Mouse (Mus musculus) kidney, adult 11 months (tissue): Measurements from ENCODE around the gene Lingo1.
A peak's percentile ranks its signal among the peaks of the same experiment; 100 is the strongest.

Experiments
- DNase-seq: peaks from one replicate; pipeline ENCODE4 v3.0.0; 2022

Lingo1 gene

GRCm38 (mm10) chr9:56795721-56796655 lies at the start of gene Lingo1:
TSS of gene Lingo1 (minus strand) at chr9:56796468.
- DNase-seq, result no peak

GRCm38 (mm10) chr9:56844644-56845043 lies 48.4 kb upstream of the Lingo1 start:
- DNase-seq, result no peak

GRCm38 (mm10) chr9:56843679-56844188 lies 47.5 kb upstream of the Lingo1 start:
- peak; percentile 41 for DNase-seq

- DNase-seq, result no peak
Measured at GRCm38 (mm10) chr9:56842303-56842719, 46.0 kb upstream of the Lingo1 start.

- DNase-seq, result no peak
Measured at GRCm38 (mm10) chr9:56841864-56842263, 45.6 kb upstream of the Lingo1 start.

GRCm38 (mm10) chr9:56840721-56841120 lies 44.5 kb upstream of the Lingo1 start:
- DNase-seq, result no peak

GRCm38 (mm10) chr9:56835152-56835551 lies 38.9 kb upstream of the Lingo1 start:
- no peak for DNase-seq

GRCm38 (mm10) chr9:56832900-56833299 lies 36.6 kb upstream of the Lingo1 start:
- DNase-seq, result no peak

GRCm38 (mm10) chr9:56831904-56832303 lies 35.6 kb upstream of the Lingo1 start:
- DNase-seq, result no peak

- no peak for DNase-seq
Measured at GRCm38 (mm10) chr9:56830162-56830561, 33.9 kb upstream of the Lingo1 start.

GRCm38 (mm10) chr9:56828841-56829240 lies 32.6 kb upstream of the Lingo1 start:
- no peak for DNase-seq

- no peak for DNase-seq
Measured at GRCm38 (mm10) chr9:56828146-56828545, 31.9 kb upstream of the Lingo1 start.

- no peak for DNase-seq
Measured at GRCm38 (mm10) chr9:56825476-56826213, 29.4 kb upstream of the Lingo1 start.

- DNase-seq, result no peak
Measured at GRCm38 (mm10) chr9:56824900-56825299, 28.6 kb upstream of the Lingo1 start.

GRCm38 (mm10) chr9:56810916-56811315 lies 14.6 kb upstream of the Lingo1 start:
- DNase-seq, result no peak

GRCm38 (mm10) chr9:56807990-56808389 lies 11.7 kb upstream of the Lingo1 start:
- no peak for DNase-seq

- DNase-seq, result no peak
Measured at GRCm38 (mm10) chr9:56803146-56803545, 6.9 kb upstream of the Lingo1 start.

GRCm38 (mm10) chr9:56797876-56798275 lies 1.6 kb upstream of the Lingo1 start:
- DNase-seq, result peak; percentile 26

- DNase-seq, result no peak
Measured at GRCm38 (mm10) chr9:56796656-56797131, 426 bp upstream of the Lingo1 start.

GRCm38 (mm10) chr9:56791696-56792261 lies 4.5 kb downstream of the Lingo1 start:
- no peak for DNase-seq

- no peak for DNase-seq
Measured at GRCm38 (mm10) chr9:56784576-56784975, 11.7 kb downstream of the Lingo1 start.

- DNase-seq, result peak; percentile 29
Measured at GRCm38 (mm10) chr9:56776881-56777801, 19.1 kb downstream of the Lingo1 start.
